Mouse (Mus musculus) megakaryocyte, embryonic 14.5 days (primary cell): ENCODE measurements around the gene Hist2h2be.

Experiments used
- FLI1 ChIP-seq: IDR thresholded peaks from 2 replicates; pipeline ENCODE4 v1.6.1; 2012; ENCODE audit warnings: low read length, inconsistent platforms, mixed read lengths
- GATA1 ChIP-seq: IDR thresholded peaks from 3 replicates; pipeline ENCODE4 v1.6.1; 2012; ENCODE audit warnings: mixed read lengths, low read length, inconsistent platforms, borderline replicate concordance

GRCm38 (mm10) chr3:96228828-96229227 is 7.9 kb downstream of the Hist2h2be start:
- TF ChIP-seq GATA1 (no peak), FLI1 (no peak)
